Mouse (Mus musculus): ENCODE results near the gene Il9r. TPM values are rescaled to one million over a fixed set of nuclear protein-coding genes. Genes with fewer than 3 reads are reported as not detected.

Il9r gene
- polyA plus RNA-seq, 2 experiments, result 0.08 to 0.16 TPM

DNA sequence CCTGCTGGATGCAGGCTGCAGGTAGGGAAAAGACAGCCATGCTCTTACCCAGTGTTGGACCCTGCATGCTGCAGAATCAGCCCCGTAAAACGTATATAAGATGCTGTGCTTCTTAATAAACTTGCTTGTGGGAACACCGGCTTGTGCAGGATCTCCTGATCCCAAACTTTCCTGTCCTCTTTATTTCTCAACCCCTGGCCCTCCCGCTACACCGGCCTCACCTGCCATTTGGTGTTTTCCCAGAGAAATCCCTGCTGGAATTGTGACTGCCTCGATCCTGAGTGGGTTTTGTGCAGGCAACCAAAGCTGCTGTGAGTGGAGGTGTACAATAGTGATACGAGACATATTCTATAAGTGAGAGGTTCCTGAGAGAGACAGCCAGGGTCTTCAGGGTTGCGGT lies 15.6 kb downstream of the Il9r start:
- Histone ChIP-seq H3K36me3 (replicated peaks; ENCODE audit: control insufficient read depth, insufficient read depth, low read depth) (no peaks in the 10 kb centered on the region), H3K4me1 (replicated peaks; ENCODE audit: control insufficient read depth in 2 of 2, insufficient read depth in 2 of 2, low read length in 1 of 2) (no peaks in the 10 kb centered on the region), H3K27ac (no peak overlapping the region), H3K9ac (replicated peaks) (no peak overlapping the region), H3K9me3 (ENCODE audit: control insufficient read depth, low read length) (no peaks in the 10 kb centered on the region), H3K4me3 (ENCODE audit: insufficient read depth in 1 of 2, low read depth in 2 of 2, low read length in 2 of 2) (no peak overlapping the region), H3K27me3 (ENCODE audit: control insufficient read depth, insufficient read depth, low read length) (no peaks in the 10 kb centered on the region; the same call in 1 of the 2 replicates), H3K4me2 (ENCODE audit: low read depth) (no peak overlapping the region)
- WGBS (ENCODE audit: insufficient replicate concordance), result 73% methylated on average over 8 of the region's 8 CpGs
- ATAC-seq (ENCODE audit: insufficient read depth) (no peak), DNase-seq (ENCODE audit: low read depth in 3 of 3, low spot score in 3 of 3) (no peak)
- TF ChIP-seq EP300 (IDR thresholded peaks at IDR 0.05; ENCODE audit: low read depth) (no peak), CTCF (IDR thresholded peaks at IDR 0.05; ENCODE audit: low read depth) (no peak)

DNA sequence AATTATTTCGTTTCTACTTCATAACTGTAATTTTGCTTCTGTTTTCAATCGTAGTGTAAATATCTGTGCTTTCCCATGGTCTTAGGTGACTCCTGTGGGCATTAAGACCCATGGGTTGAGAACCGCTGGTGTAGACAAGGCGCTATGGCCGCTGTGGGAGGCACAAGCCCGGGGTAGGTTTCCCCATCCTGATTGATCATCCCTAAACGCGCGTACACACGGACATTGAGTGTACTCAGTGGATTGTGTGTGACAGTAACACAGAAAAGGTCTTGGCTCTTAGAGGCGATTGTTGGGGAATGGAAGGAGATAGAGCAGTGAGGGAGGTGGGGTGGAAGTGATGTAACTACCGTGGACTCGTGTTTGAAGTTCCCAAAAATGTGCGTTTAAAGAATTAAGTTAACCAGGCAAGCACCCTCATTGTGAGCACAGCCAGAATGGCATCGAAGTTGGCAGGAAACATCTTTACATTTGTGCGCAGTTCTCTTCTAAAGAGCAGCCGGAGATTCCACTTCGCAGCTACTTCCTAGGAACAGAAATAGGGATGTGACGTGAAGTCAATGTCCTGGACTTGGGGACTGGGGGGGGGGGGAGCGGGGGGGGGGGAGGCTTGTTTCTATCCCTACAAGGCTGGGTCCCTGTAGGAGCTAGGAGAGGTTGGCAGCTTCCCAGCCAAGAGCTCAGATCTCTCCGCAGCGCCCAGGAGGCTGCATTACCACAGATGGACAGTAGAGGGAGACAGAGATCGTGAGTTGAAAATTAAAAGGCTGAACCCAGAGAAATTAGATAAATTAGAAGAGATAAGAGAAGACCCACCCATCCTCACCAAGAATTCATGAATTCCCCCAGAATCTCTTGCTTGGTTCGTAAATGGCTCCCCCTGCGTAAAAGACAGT lies 17.9 kb downstream of the Il9r start:
- no peak overlapping the region for H3K27ac ChIP-seq
- 39% methylated on average over 24 of the region's 25 CpGs for WGBS (ENCODE audit: insufficient replicate concordance)
- no peaks in the 10 kb centered on the region for H3K4me1 ChIP-seq (replicated peaks; ENCODE audit: control insufficient read depth in 2 of 2, insufficient read depth in 2 of 2, low read length in 1 of 2)
- no peaks in the 10 kb centered on the region; the same call in 1 of the 2 replicates for H3K27me3 ChIP-seq (ENCODE audit: control insufficient read depth, insufficient read depth, low read length)
- no peaks in the 10 kb centered on the region for H3K9me3 ChIP-seq (ENCODE audit: control insufficient read depth, low read length)
- ATAC-seq (ENCODE audit: insufficient read depth), result no peak
- no peak overlapping the region for H3K4me3 ChIP-seq (ENCODE audit: insufficient read depth in 1 of 2, low read depth in 2 of 2, low read length in 2 of 2)
- no peak overlapping the region for H3K4me2 ChIP-seq (ENCODE audit: low read depth)
- no peaks in the 10 kb centered on the region for H3K36me3 ChIP-seq (replicated peaks; ENCODE audit: control insufficient read depth, insufficient read depth, low read depth)
- peak; percentile 89 for TF ChIP-seq CTCF (IDR thresholded peaks at IDR 0.05; ENCODE audit: low read depth)
- no peak for TF ChIP-seq EP300 (IDR thresholded peaks at IDR 0.05; ENCODE audit: low read depth)
- peak; percentile 42 to 49 (median 44) for DNase-seq (ENCODE audit: low read depth in 3 of 3, low spot score in 3 of 3)
- no peak overlapping the region for H3K9ac ChIP-seq (replicated peaks)

DNA sequence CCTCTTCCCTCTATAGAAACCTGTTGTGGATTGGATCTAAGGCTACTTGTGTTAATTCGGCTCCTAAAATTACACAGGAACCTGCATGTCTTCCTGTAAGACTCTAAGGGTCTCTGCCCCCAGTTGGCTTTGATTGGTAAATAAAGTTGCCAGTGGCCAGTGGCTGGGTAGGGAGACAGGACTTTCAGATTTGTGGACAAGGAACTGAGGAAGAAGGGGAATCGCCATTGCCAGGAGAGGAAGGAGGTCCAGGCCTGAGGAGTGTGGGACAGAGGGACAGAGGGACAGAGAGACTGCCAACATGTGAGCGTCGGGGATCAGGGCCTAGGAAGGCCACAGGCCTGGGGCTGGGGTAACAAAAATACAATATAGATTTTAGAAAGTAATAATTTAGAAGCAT lies 18.8 kb downstream of the Il9r start:
- H3K4me3 ChIP-seq (ENCODE audit: insufficient read depth in 1 of 2, low read depth in 2 of 2, low read length in 2 of 2), result no peak overlapping the region
- whole genome bisulfite sequencing (ENCODE audit: insufficient replicate concordance), result 73% methylated on average over 4 of the region's 4 CpGs
- no peaks in the 10 kb centered on the region; the same call in 1 of the 2 replicates for H3K27me3 ChIP-seq (ENCODE audit: control insufficient read depth, insufficient read depth, low read length)
- H3K9ac ChIP-seq (replicated peaks), result no peak overlapping the region
- H3K4me1 ChIP-seq (replicated peaks; ENCODE audit: control insufficient read depth in 2 of 2, insufficient read depth in 2 of 2, low read length in 1 of 2), result no peaks in the 10 kb centered on the region
- H3K27ac ChIP-seq, result no peak overlapping the region
- H3K9me3 ChIP-seq (ENCODE audit: control insufficient read depth, low read length), result no peaks in the 10 kb centered on the region
- ATAC-seq (ENCODE audit: insufficient read depth), result no peak
- no peaks in the 10 kb centered on the region for H3K36me3 ChIP-seq (replicated peaks; ENCODE audit: control insufficient read depth, insufficient read depth, low read depth)
- TF ChIP-seq CTCF (IDR thresholded peaks at IDR 0.05; ENCODE audit: low read depth), result no peak
- TF ChIP-seq EP300 (IDR thresholded peaks at IDR 0.05; ENCODE audit: low read depth), result no peak
- no peak overlapping the region for H3K4me2 ChIP-seq (ENCODE audit: low read depth)
- no peak for DNase-seq (ENCODE audit: low read depth in 3 of 3, low spot score in 3 of 3)

DNA sequence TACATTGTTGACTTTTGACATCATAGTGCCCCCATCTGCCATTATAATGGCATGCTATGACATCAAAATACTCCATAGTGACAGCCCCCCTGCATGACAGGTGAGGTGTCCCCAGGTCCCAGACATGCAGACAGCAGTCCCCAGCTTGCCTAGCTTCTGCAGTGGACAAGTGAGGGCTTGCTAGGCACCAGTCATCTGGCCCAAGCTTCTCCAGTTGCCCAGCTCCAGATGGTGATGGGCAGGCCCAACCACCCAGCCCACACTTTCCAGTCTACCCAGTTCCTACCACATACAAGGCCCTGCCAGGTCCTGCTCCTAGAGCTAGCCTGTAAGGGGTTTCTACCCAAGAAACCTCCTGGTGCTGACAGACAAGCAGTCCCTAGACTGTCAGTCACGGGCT lies 21.6 kb downstream of the Il9r start:
- no peak overlapping the region for H3K27ac ChIP-seq
- TF ChIP-seq CTCF (IDR thresholded peaks at IDR 0.05; ENCODE audit: low read depth) (no peak), EP300 (IDR thresholded peaks at IDR 0.05; ENCODE audit: low read depth) (no peak)
- H3K9ac ChIP-seq (replicated peaks), result no peak overlapping the region

DNA sequence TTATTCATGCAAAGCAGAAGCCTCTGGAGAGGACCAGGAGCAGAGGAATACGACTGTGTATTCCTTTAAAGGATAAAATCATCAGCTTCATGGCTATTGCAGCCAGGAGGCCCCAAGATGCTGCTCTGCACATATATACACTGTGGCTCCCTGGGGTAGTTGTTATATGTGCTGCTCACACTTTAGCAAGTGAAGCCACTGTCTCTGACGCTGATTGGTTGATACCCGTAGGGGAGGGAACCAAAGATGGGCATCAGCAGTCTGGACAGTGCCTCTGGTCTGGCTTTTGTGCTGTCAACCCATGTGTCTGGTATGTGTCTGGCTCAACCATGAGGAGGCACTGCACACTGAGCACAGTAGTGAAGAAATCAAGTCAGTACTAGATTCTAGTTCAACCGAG lies 33.4 kb downstream of the Il9r start:
- Histone ChIP-seq H3K27ac (no peak overlapping the region), H3K36me3 (replicated peaks; ENCODE audit: control insufficient read depth, insufficient read depth, low read depth) (no peaks in the 10 kb centered on the region), H3K4me2 (ENCODE audit: low read depth) (no peak overlapping the region), H3K9ac (replicated peaks) (no peak overlapping the region), H3K9me3 (ENCODE audit: control insufficient read depth, low read length) (no peaks in the 10 kb centered on the region), H3K4me1 (replicated peaks; ENCODE audit: control insufficient read depth in 2 of 2, insufficient read depth in 2 of 2, low read length in 1 of 2) (no peaks in the 10 kb centered on the region), H3K4me3 (ENCODE audit: insufficient read depth in 1 of 2, low read depth in 2 of 2, low read length in 2 of 2) (no peak overlapping the region), H3K27me3 (ENCODE audit: control insufficient read depth, insufficient read depth, low read length) (peaks cover 3% of the 10 kb centered on the region)
- TF ChIP-seq CTCF (IDR thresholded peaks at IDR 0.05; ENCODE audit: low read depth) (no peak), EP300 (IDR thresholded peaks at IDR 0.05; ENCODE audit: low read depth) (no peak)
- no peak for DNase-seq (ENCODE audit: low read depth in 3 of 3, low spot score in 3 of 3)
- 61% methylated on average over 4 of the region's 4 CpGs for WGBS (ENCODE audit: insufficient replicate concordance)
- ATAC-seq (ENCODE audit: insufficient read depth), result no peak

More for the DNA sequence above, 21.6 kb downstream of the Il9r start:
- ATAC-seq (ENCODE audit: insufficient read depth), result no peak
- Histone ChIP-seq H3K36me3 (replicated peaks; ENCODE audit: control insufficient read depth, insufficient read depth, low read depth) (no peaks in the 10 kb centered on the region), H3K9me3 (ENCODE audit: control insufficient read depth, low read length) (no peaks in the 10 kb centered on the region), H3K4me2 (ENCODE audit: low read depth) (no peak overlapping the region), H3K4me3 (ENCODE audit: insufficient read depth in 1 of 2, low read depth in 2 of 2, low read length in 2 of 2) (no peak overlapping the region), H3K4me1 (replicated peaks; ENCODE audit: control insufficient read depth in 2 of 2, insufficient read depth in 2 of 2, low read length in 1 of 2) (no peaks in the 10 kb centered on the region), H3K27me3 (ENCODE audit: control insufficient read depth, insufficient read depth, low read length) (no peaks in the 10 kb centered on the region)
- no peak for DNase-seq (ENCODE audit: low read depth in 3 of 3, low spot score in 3 of 3)
- WGBS (ENCODE audit: insufficient replicate concordance), result 53% methylated on average over 1 of the region's 1 CpGs

Measured in liver, embryonic 14.5 days (tissue).